Mouse (Mus musculus) G1E-ER4 (cell line): ENCODE data around the gene Rwdd4a. TPM values are rescaled to one million over a fixed set of nuclear protein-coding genes. Genes with fewer than 3 reads are reported as not detected.

Experiments used
- GATA1 ChIP-seq: IDR thresholded peaks from one replicate; pipeline ENCODE4 v1.8.0; 2012; ENCODE audit warnings: low read length, inconsistent platforms
- polyA plus RNA-seq: library from polyadenylated mRNA; stranded (reverse); fragments of >175 nt; gene quantifications from 2 replicates; pipeline ENCODE4 v1.2.3, GENCODE M21; 2012

The Rwdd4a gene
- polyA plus RNA-seq, result 11.1 and 18.2 TPM in 2 replicates

GRCm38 (mm10) chr8:47533344-47534125, at the start of gene Rwdd4a, which contains the start of gene Trappc11:
Gene Rwdd4a (plus strand): TSS chr8:47533664.
Gene Trappc11 (minus strand): TSS chr8:47533470.
- TF ChIP-seq GATA1, result no peak

GRCm38 (mm10) chr8:47487231-47487630, 46.2 kb upstream of the Rwdd4a start:
- no peak for TF ChIP-seq GATA1

GRCm38 (mm10) chr8:47493106-47493505, 40.4 kb upstream of the Rwdd4a start:
- no peak for TF ChIP-seq GATA1

GRCm38 (mm10) chr8:47494602-47495153, 38.8 kb upstream of the Rwdd4a start:
- TF ChIP-seq GATA1, result no peak

GRCm38 (mm10) chr8:47495428-47495827, 38.0 kb upstream of the Rwdd4a start:
- TF ChIP-seq GATA1, result no peak

GRCm38 (mm10) chr8:47501994-47502393, 31.5 kb upstream of the Rwdd4a start:
- no peak for TF ChIP-seq GATA1

- no peak for TF ChIP-seq GATA1
Observed at GRCm38 (mm10) chr8:47502546-47502945, 30.9 kb upstream of the Rwdd4a start.

- no peak for TF ChIP-seq GATA1
Observed at GRCm38 (mm10) chr8:47505431-47505830, 28.0 kb upstream of the Rwdd4a start.

- no peak for TF ChIP-seq GATA1
Observed at GRCm38 (mm10) chr8:47510930-47511329, 22.5 kb upstream of the Rwdd4a start.

- TF ChIP-seq GATA1, result no peak
Observed at GRCm38 (mm10) chr8:47513601-47514000, 19.9 kb upstream of the Rwdd4a start.

GRCm38 (mm10) chr8:47528094-47528493, 5.4 kb upstream of the Rwdd4a start:
- TF ChIP-seq GATA1, result no peak

GRCm38 (mm10) chr8:47538323-47538722, 4.9 kb downstream of the Rwdd4a start:
- no peak for TF ChIP-seq GATA1

GRCm38 (mm10) chr8:47542746-47543145, 9.3 kb downstream of the Rwdd4a start:
- no peak for TF ChIP-seq GATA1

GRCm38 (mm10) chr8:47544094-47544493, 10.6 kb downstream of the Rwdd4a start:
- TF ChIP-seq GATA1, result no peak

- no peak for TF ChIP-seq GATA1
Observed at GRCm38 (mm10) chr8:47547102-47547501, 13.6 kb downstream of the Rwdd4a start.

- TF ChIP-seq GATA1, result no peak
Observed at GRCm38 (mm10) chr8:47553613-47554012, 20.1 kb downstream of the Rwdd4a start.

- TF ChIP-seq GATA1, result no peak
Observed at GRCm38 (mm10) chr8:47556446-47556845, 23.0 kb downstream of the Rwdd4a start.
